Mouse (Mus musculus): ENCODE measurements at regions not wholly inside any gene's neighbourhood (a gene's known extent, or its start where the extent isn't known, plus 50 kb on each side); places are given as distances from the start of the nearest gene placed in this dataset.
A peak's percentile ranks its signal among the peaks of the same experiment; 100 is the strongest.

- Histone ChIP-seq H3K79me3 (ENCODE audit: low read depth) (no peaks in the 10 kb centered on the region), H3K36me3 (ENCODE audit: control insufficient read depth, insufficient read depth) (no peaks in the 10 kb centered on the region), H3K27me3 (ENCODE audit: control insufficient read depth, insufficient read depth, insufficient read length) (peaks cover 39% of the 10 kb centered on the region), H3K4me3 (ENCODE audit: insufficient read depth, poor library complexity, severe bottlenecking) (no peak overlapping the region), H3ac (ENCODE audit: control insufficient read depth, insufficient read length, low read depth) (no peak overlapping the region), H3K79me2 (ENCODE audit: control insufficient read depth, insufficient read depth) (no peaks in the 10 kb centered on the region)
- TF ChIP-seq MYOD1 (IDR thresholded peaks at IDR 0.05; ENCODE audit: control insufficient read depth, insufficient read length, low read depth) (no peak), USF1 (IDR thresholded peaks at IDR 0.05; ENCODE audit: low read depth) (no peak), CTCF (IDR thresholded peaks at IDR 0.05; ENCODE audit: control insufficient read depth, insufficient read depth, insufficient read length) (no peak), MYOG (IDR thresholded peaks at IDR 0.05; ENCODE audit: control insufficient read depth, extremely low read depth, insufficient read length) (no peak), FOSL1 (IDR thresholded peaks at IDR 0.05; ENCODE audit: insufficient read depth, low read length, poor library complexity, severe bottlenecking) (no peak), MAX (IDR thresholded peaks at IDR 0.05) (no peak), CEBPB (IDR thresholded peaks at IDR 0.05; ENCODE audit: low read depth) (no peak)
Measured at GRCm38 (mm10) chr9:46395156-46395765, 75.5 kb upstream of the 4931429L15Rik start.

- Histone ChIP-seq H3K4me3 (ENCODE audit: insufficient read depth, poor library complexity, severe bottlenecking) (no peak overlapping the region), H3ac (ENCODE audit: control insufficient read depth, insufficient read length, low read depth) (no peak overlapping the region), H3K36me3 (ENCODE audit: control insufficient read depth, insufficient read depth) (no peaks in the 10 kb centered on the region), H3K79me3 (ENCODE audit: low read depth) (no peaks in the 10 kb centered on the region), H3K27me3 (ENCODE audit: control insufficient read depth, insufficient read depth, insufficient read length) (peaks cover 49% of the 10 kb centered on the region), H3K79me2 (ENCODE audit: control insufficient read depth, insufficient read depth) (no peaks in the 10 kb centered on the region)
- TF ChIP-seq CEBPB (IDR thresholded peaks at IDR 0.05; ENCODE audit: low read depth) (no peak), MYOG (IDR thresholded peaks at IDR 0.05; ENCODE audit: control insufficient read depth, extremely low read depth, insufficient read length) (no peak), MYOD1 (IDR thresholded peaks at IDR 0.05; ENCODE audit: control insufficient read depth, insufficient read length, low read depth) (no peak), FOSL1 (IDR thresholded peaks at IDR 0.05; ENCODE audit: insufficient read depth, low read length, poor library complexity, severe bottlenecking) (no peak), CTCF (IDR thresholded peaks at IDR 0.05; ENCODE audit: control insufficient read depth, insufficient read depth, insufficient read length) (no peak), MAX (IDR thresholded peaks at IDR 0.05) (no peak), USF1 (IDR thresholded peaks at IDR 0.05; ENCODE audit: low read depth) (no peak)
Measured at GRCm38 (mm10) chr9:46394239-46394638, 74.5 kb upstream of the 4931429L15Rik start.

GRCm38 (mm10) chr9:46392641-46393321, 73.0 kb upstream of the 4931429L15Rik start:
- Histone ChIP-seq H3K79me3 (ENCODE audit: low read depth) (no peaks in the 10 kb centered on the region), H3ac (ENCODE audit: control insufficient read depth, insufficient read length, low read depth) (no peak overlapping the region), H3K4me3 (ENCODE audit: insufficient read depth, poor library complexity, severe bottlenecking) (no peak overlapping the region), H3K27me3 (ENCODE audit: control insufficient read depth, insufficient read depth, insufficient read length) (peaks cover 61% of the 10 kb centered on the region), H3K79me2 (ENCODE audit: control insufficient read depth, insufficient read depth) (no peaks in the 10 kb centered on the region), H3K36me3 (ENCODE audit: control insufficient read depth, insufficient read depth) (no peaks in the 10 kb centered on the region)
- TF ChIP-seq FOSL1 (IDR thresholded peaks at IDR 0.05; ENCODE audit: insufficient read depth, low read length, poor library complexity, severe bottlenecking): no peak
- TF ChIP-seq CTCF (IDR thresholded peaks at IDR 0.05; ENCODE audit: control insufficient read depth, insufficient read depth, insufficient read length): peak; percentile 78

GRCm38 (mm10) chr9:46389741-46390140, 70.0 kb upstream of the 4931429L15Rik start:
- H3K79me2 ChIP-seq (ENCODE audit: control insufficient read depth, insufficient read depth): no peaks in the 10 kb centered on the region
- H3ac ChIP-seq (ENCODE audit: control insufficient read depth, insufficient read length, low read depth): no peak overlapping the region
- TF ChIP-seq MAX (IDR thresholded peaks at IDR 0.05): no peak
- no peak for TF ChIP-seq MYOD1 (IDR thresholded peaks at IDR 0.05; ENCODE audit: control insufficient read depth, insufficient read length, low read depth)
- TF ChIP-seq MYOG (IDR thresholded peaks at IDR 0.05; ENCODE audit: control insufficient read depth, extremely low read depth, insufficient read length): no peak
- TF ChIP-seq USF1 (IDR thresholded peaks at IDR 0.05; ENCODE audit: low read depth): no peak
- TF ChIP-seq CEBPB (IDR thresholded peaks at IDR 0.05; ENCODE audit: low read depth): no peak
- no peak for TF ChIP-seq CTCF (IDR thresholded peaks at IDR 0.05; ENCODE audit: control insufficient read depth, insufficient read depth, insufficient read length)
- no peak for TF ChIP-seq FOSL1 (IDR thresholded peaks at IDR 0.05; ENCODE audit: insufficient read depth, low read length, poor library complexity, severe bottlenecking)
- no peak overlapping the region for H3K4me3 ChIP-seq (ENCODE audit: insufficient read depth, poor library complexity, severe bottlenecking)
- peaks cover 48% of the 10 kb centered on the region for H3K27me3 ChIP-seq (ENCODE audit: control insufficient read depth, insufficient read depth, insufficient read length)
- H3K79me3 ChIP-seq (ENCODE audit: low read depth): no peaks in the 10 kb centered on the region
- H3K36me3 ChIP-seq (ENCODE audit: control insufficient read depth, insufficient read depth): no peaks in the 10 kb centered on the region

- no peak overlapping the region for H3K4me3 ChIP-seq (ENCODE audit: insufficient read depth, poor library complexity, severe bottlenecking)
- H3K79me2 ChIP-seq (ENCODE audit: control insufficient read depth, insufficient read depth): no peaks in the 10 kb centered on the region
- no peaks in the 10 kb centered on the region for H3K36me3 ChIP-seq (ENCODE audit: control insufficient read depth, insufficient read depth)
- TF ChIP-seq MYOG (IDR thresholded peaks at IDR 0.05; ENCODE audit: control insufficient read depth, extremely low read depth, insufficient read length): no peak
- H3ac ChIP-seq (ENCODE audit: control insufficient read depth, insufficient read length, low read depth): no peak overlapping the region
- no peaks in the 10 kb centered on the region for H3K79me3 ChIP-seq (ENCODE audit: low read depth)
- H3K27me3 ChIP-seq (ENCODE audit: control insufficient read depth, insufficient read depth, insufficient read length): peaks cover 45% of the 10 kb centered on the region
Measured at GRCm38 (mm10) chr9:46388677-46389676, 69.2 kb upstream of the 4931429L15Rik start.
